Mouse (Mus musculus): ENCODE results near the gene Ganab.

DNA sequence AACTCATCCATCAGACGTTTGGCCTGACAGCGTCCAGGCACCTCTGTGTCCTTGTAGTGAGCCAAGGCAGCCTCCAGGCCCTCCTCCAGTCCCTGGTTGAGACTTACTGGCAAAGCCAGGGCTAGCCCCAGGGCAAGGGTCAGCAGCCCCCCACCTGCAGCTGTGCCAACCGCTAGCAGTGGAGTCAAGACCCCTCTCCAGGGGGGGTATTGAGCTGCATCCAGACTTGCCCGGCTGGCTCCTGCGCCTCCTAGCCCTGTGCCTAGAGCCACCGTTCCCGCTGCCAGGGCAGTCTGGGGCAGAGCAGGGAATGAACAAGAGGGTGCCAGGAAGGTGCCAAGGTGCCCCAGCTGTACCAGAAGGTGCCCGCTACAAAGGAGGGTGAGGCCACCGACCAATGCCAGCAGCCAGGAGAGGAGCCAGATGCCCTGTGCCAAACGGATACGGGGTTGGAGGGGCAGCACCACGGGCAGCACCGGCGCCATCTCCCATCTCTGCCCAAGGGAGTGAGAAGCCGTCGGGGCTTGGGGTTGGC, 30.9 kb downstream of the Ganab start:
- TF ChIP-seq CTCF (IDR thresholded peaks at IDR 0.05; ENCODE audit: low read depth) (no peak), EP300 (IDR thresholded peaks at IDR 0.05; ENCODE audit: low read depth) (no peak)
